Mouse (Mus musculus) heart, embryonic 14.5 days (tissue): Measurements from ENCODE around the gene Tubgcp2. TPM values are rescaled to one million over a fixed set of nuclear protein-coding genes. Genes with fewer than 3 reads are reported as not detected.

Experiments used
- ATAC-seq: fragments of 200-750 bp; cut with Nextera tagmentation; 2 replicates; pipeline ENCODE4 v1.8.0; 2017; ENCODE audit warnings: low read depth, moderate TSS enrichment; ENCODE audit not compliant: insufficient number of reproducible peaks, insufficient read depth, low FRiP score
- H3K27ac ChIP-seq, 2 experiments: fragments of 200-500 bp in 1 of 2; fragments of 300-500 bp in 1 of 2; sonication (generic) in 1 of 2; replicated peaks in 1 of 2; 2 replicates each; pipeline ENCODE4 v1.5.1; 2012 to 2014; ENCODE audit warnings: low read depth in 2 of 2, low read length in 2 of 2, control low read depth in 1 of 2, mild to moderate bottlenecking in 1 of 2, mixed read lengths in 1 of 2; ENCODE audit not compliant: control insufficient read depth in 1 of 2, insufficient read depth in 1 of 2
- H3K27me3 ChIP-seq: fragments of 300-500 bp; sonication (generic); 2 replicates; pipeline ENCODE4 v1.6.1; 2014; ENCODE audit warnings: mild to moderate bottlenecking, low read length, control low read depth; ENCODE audit not compliant: control insufficient read depth, insufficient read depth
- H3K36me3 ChIP-seq: fragments of 300-500 bp; sonication (generic); 2 replicates; pipeline ENCODE4 v1.6.1; 2014; ENCODE audit warnings: mild to moderate bottlenecking, control low read depth, low read length, mixed read lengths; ENCODE audit not compliant: control insufficient read depth, insufficient read depth
- H3K4me1 ChIP-seq, 2 experiments: fragments of 200-500 bp in 1 of 2; fragments of 300-500 bp in 1 of 2; sonication (generic) in 1 of 2; 2 replicates each; pipeline ENCODE4 v1.6.1; 2012 to 2014; ENCODE audit warnings: low read length in 2 of 2, control low read depth in 1 of 2, mixed read lengths in 1 of 2; ENCODE audit not compliant: control insufficient read depth in 2 of 2, insufficient read depth in 2 of 2
- H3K4me2 ChIP-seq: fragments of 300-500 bp; sonication (generic); 2 replicates; pipeline ENCODE4 v1.6.1; 2014; ENCODE audit warnings: mild to moderate bottlenecking, low read length
- H3K4me3 ChIP-seq, 2 experiments: fragments of 200-500 bp in 1 of 2; fragments of 300-500 bp in 1 of 2; sonication (generic) in 1 of 2; 2 replicates each; pipeline ENCODE4 v1.5.1; 2012 to 2014; ENCODE audit warnings: low read length in 2 of 2, mild to moderate bottlenecking in 2 of 2, control low read depth in 1 of 2, low read depth in 1 of 2, moderate library complexity in 1 of 2; ENCODE audit not compliant: control insufficient read depth in 1 of 2, insufficient read depth in 1 of 2
- H3K9ac ChIP-seq: fragments of 300-500 bp; sonication (generic); 2 replicates; pipeline ENCODE4 v1.6.1; 2014; ENCODE audit warnings: mild to moderate bottlenecking, low read length
- H3K9me3 ChIP-seq: fragments of 300-500 bp; sonication (generic); 2 replicates; pipeline ENCODE4 v1.6.1; 2016; ENCODE audit warnings: low read length, control low read depth; ENCODE audit not compliant: control insufficient read depth
- WGBS: fragments of 180-500 bp; shearing (Covaris S2); extraction: QIAGEN DNeasy Blood & Tissue Kit; methylation state at CpG from one replicate; pipeline ENCODE4 v1.1.7; 2014; 5-methylcytosine and 5-hydroxymethylcytosine counted together
- polyA plus RNA-seq: library from polyadenylated mRNA; unstranded; fragments of >200 nt; fragmentation: Nextera tagmentation; extraction: Ambion mirVana; gene quantifications from 2 replicates; pipeline ENCODE4 v1.2.1, GENCODE M21; 2014

The Tubgcp2 gene
- polyA plus RNA-seq, 1 experiment from 2014 or later, result 34.2 TPM

DNA sequence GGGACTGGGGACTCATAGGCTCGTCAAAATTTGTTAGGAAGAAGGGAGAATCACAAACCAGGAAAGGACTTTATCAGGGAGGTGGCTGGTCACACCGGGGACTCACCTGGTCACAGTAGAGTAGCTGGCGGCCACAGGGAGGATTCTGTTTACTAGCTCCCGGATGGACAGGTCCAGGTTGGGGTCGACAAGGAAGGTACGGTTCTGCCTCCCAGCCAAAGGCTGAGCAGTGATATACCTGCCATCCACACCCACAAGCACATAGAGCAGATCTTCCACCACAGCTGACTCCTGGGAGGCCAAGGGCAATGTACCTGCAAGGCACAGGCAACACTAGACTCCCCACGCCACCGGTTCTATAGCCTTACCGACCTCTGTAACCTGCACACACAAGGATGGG, 28.7 kb downstream of the Tubgcp2 start:
- no peak overlapping the region for H3K9ac ChIP-seq
- no peaks in the 10 kb centered on the region for H3K27me3 ChIP-seq
- no peak overlapping the region for H3K4me3 ChIP-seq
- H3K4me1 ChIP-seq, result no peaks in the 10 kb centered on the region
- ATAC-seq, result no peak
- H3K9me3 ChIP-seq, result no peaks in the 10 kb centered on the region
- no peak overlapping the region for H3K27ac ChIP-seq
- peaks cover 67% of the 10 kb centered on the region for H3K36me3 ChIP-seq
- H3K4me2 ChIP-seq, result no peak overlapping the region
- 90% methylated on average over 9 of the region's 9 CpGs for WGBS

DNA sequence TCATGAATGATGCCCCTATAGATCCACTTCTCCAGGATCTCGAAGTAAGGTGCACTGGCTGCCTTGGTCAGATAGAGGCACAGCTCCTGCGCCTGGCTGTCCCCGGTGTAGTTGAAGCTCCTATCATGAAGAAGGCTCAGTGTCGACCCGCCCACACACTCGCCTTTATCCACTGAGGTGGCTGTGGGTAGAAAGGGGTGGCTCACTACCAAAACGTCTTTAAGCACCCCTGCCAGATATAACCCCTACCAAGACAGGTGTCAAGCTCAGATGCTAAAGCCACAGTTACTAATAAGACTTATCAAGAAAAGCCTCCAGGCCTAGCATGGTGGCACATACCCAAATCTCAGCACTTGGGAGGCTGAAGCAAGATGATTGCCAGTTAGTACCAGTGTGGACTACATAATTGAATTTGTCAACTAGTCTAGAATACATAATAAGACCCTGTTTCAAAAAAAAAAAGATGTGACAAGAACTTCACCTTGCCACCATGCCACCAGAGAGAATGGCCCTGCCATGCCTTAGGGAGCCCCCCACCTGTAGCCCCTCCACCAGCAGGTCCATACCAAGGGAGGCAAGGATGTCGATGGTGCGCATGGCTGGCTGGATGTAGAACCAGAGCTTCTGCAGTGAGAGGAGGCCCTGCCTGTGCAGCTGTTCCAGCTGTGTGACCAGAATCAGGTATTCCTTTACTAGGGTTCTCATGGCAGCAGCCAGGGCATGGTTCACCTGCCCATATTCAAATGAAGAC, 29.4 kb downstream of the Tubgcp2 start:
- H3K36me3 ChIP-seq, result peaks cover 74% of the 10 kb centered on the region

DNA sequence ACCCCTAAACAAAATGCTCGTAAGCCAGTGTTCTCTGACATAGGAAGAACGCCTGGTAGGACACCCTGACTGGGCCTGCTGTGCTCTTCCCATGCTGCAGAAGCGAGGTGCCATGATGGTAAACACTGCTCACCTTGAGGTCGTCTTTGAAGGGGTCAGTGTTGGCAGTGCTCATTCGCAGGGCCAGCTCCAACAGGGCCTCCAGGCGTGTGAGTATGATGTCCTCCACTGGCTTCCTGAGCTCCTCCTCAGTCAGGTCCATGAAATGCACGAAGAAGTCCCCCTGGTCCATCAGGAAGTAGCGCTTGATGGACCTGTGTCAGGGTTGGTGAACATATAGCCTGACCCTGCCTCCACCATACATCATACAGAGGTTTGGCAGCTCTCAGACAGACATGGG, 31.8 kb downstream of the Tubgcp2 start:
- H3K27me3 ChIP-seq, result no peaks in the 10 kb centered on the region
- H3K27ac ChIP-seq, result no peak overlapping the region
- H3K9me3 ChIP-seq, result no peaks in the 10 kb centered on the region
- no peak overlapping the region for H3K4me3 ChIP-seq
- no peak overlapping the region for H3K4me2 ChIP-seq
- ATAC-seq, result no peak
- WGBS, result 91% methylated on average over 8 of the region's 8 CpGs
- H3K36me3 ChIP-seq, result peaks cover 83% of the 10 kb centered on the region
- H3K9ac ChIP-seq, result no peak overlapping the region
- no peaks in the 10 kb centered on the region for H3K4me1 ChIP-seq

More for the DNA sequence above, 29.4 kb downstream of the Tubgcp2 start:
- Histone ChIP-seq H3K9ac (no peak overlapping the region), H3K4me3 (no peak overlapping the region), H3K4me1 (no peaks in the 10 kb centered on the region), H3K27me3 (no peaks in the 10 kb centered on the region), H3K4me2 (no peak overlapping the region), H3K9me3 (no peaks in the 10 kb centered on the region), H3K27ac (no peak overlapping the region)
- ATAC-seq, result no peak
- 89% methylated on average over 9 of the region's 9 CpGs for WGBS

DNA sequence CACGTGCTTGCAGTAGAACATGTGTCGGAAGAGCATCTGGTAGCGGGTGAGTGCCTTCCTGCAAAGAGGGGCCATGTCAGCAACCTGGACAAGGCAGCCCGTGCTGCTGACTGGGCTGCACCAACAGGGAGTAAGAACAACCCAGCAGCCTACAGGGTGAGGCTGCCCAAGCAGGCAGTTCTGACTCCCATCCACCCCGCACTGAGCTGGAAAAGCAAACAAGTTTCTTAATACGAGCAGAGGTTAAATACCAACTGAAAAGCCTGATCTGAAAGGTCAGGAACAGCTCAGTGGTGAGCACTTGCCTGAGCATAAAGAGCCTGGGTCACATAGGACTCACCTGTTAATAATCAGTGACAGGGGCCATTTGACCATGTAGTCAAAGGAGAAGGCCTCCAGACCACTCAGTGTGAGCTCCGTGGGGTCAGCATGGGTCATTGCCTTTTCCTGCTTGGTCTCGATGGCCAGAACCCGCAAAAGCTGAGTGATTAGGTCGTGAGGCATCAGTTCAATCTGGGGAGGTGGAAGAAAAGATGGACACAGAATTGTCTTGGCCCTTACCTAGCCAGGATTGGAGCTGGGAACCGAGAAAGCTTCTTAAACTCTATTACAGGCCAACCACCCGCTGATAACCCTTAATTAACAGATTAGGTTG, 35.3 kb downstream of the Tubgcp2 start:
- Histone ChIP-seq H3K4me1 (no peaks in the 10 kb centered on the region), H3K4me2 (no peak overlapping the region), H3K9me3 (no peaks in the 10 kb centered on the region), H3K27me3 (no peaks in the 10 kb centered on the region), H3K36me3 (peaks cover 95% of the 10 kb centered on the region), H3K27ac (no peak overlapping the region), H3K4me3 (no peak overlapping the region), H3K9ac (no peak overlapping the region)
- no peak for ATAC-seq
- 83% methylated on average over 12 of the region's 12 CpGs for WGBS

DNA sequence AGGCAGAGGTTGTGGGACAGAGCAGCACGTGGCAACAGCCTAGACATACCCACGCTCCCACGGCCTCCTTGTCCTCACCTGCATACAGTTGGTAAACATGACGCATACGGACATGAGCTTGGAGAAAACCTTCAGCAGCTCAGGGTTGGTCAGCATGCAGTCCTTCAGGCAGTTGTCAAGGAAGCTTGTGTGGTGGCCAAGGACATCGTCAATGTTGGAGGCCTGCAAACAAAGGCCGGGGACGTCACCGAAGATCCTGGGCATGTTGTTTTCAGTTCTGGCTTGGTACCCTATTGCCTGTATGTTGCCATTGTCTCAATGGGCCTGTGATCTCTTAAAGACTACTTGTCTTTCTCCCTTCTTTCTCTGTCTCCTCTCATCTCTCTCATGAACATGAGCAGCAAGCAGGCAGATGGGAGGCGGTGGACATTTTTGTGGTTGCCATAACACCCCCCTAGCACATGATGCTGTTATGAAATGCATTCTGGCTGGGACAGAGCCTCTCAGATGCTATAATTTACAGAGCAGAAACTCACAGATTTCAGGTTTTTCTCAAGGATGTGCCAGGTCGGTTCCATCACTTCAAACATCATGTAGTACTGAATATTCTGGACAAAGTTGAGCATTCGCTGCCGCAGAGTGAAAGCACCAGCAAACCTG, 37.6 kb downstream of the Tubgcp2 start:
- Histone ChIP-seq H3K4me1 (no peaks in the 10 kb centered on the region), H3K27me3 (0 out of 2 replicates have a peak, but pooled peaks cover under 1% of the 10 kb centered on the region), H3K36me3 (peaks cover 87% of the 10 kb centered on the region), H3K9me3 (no peaks in the 10 kb centered on the region), H3K4me3 (no peak overlapping the region), H3K4me2 (no peak overlapping the region), H3K9ac (no peak overlapping the region), H3K27ac (no peak overlapping the region)
- WGBS, result 94% methylated on average over 13 of the region's 13 CpGs
- ATAC-seq, result no peak

DNA sequence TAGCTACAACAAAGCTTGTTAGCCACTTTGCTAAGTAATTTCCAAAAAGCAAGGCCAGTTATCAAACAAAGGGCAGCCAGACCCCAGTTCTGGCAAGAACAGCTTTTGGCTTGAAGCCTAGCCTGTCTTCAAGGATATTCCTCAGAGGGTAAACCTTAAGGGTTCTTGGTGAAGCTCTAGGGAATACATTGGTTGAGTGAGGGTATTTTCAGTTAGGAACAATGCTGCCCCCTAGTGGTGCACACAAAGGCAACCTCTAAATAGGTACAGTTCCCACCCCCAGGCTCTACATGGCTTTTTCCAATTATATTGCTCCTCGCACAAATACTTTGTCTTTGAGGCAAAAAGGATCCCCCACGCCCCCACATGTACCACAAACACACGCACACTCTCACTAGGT, 41.8 kb downstream of the Tubgcp2 start:
- ATAC-seq, result no peak
- H3K9me3 ChIP-seq, result no peaks in the 10 kb centered on the region
- H3K4me3 ChIP-seq, result no peak overlapping the region
- 33% methylated on average over 3 of the region's 3 CpGs for WGBS
- no peaks in the 10 kb centered on the region for H3K4me1 ChIP-seq
- 0 out of 2 replicates have a peak, but pooled peaks cover 3% of the 10 kb centered on the region for H3K27me3 ChIP-seq
- H3K4me2 ChIP-seq, result no peak overlapping the region
- H3K27ac ChIP-seq, result no peak overlapping the region
- H3K36me3 ChIP-seq, result peaks cover 55% of the 10 kb centered on the region
- H3K9ac ChIP-seq, result no peak overlapping the region

DNA sequence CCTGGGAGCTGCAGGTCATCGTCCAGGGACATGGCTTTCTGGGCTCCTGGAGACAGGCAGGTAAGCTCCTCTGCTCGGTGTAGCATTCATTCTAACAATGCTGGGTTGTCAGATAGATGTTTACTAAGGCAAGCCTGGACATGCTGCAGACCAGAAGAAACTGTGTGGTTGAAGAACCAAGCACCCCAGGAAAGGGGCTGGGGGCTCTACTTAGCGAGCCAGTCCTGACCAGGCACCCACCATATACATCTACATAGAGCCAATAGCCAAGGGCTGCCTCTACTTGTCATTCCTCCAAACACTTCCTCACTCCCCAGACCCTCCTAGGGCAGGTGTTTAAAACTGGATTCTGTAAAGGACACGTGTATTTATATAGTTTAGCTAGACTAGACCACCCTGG, 42.3 kb downstream of the Tubgcp2 start:
- Histone ChIP-seq H3K9me3 (no peaks in the 10 kb centered on the region), H3K27ac (no peak overlapping the region), H3K4me1 (no peaks in the 10 kb centered on the region), H3K4me2 (no peak overlapping the region), H3K36me3 (peaks cover 50% of the 10 kb centered on the region), H3K9ac (no peak overlapping the region), H3K4me3 (no peak overlapping the region), H3K27me3 (0 out of 2 replicates have a peak, but pooled peaks cover 3% of the 10 kb centered on the region)
- no peak for ATAC-seq
- 69% methylated on average over 4 of the region's 4 CpGs for WGBS
